Mouse (Mus musculus) left cerebral cortex, postnatal 25 days (tissue): ENCODE results near the gene Nfyc. TPM values are rescaled to one million over a fixed set of nuclear protein-coding genes. Genes with fewer than 3 reads are reported as not detected.

ENCODE experiments used
- DNase-seq, 2 experiments: peaks; one replicate each; pipeline ENCODE4 v3.0.0; 2022; ENCODE audit warnings: low spot score in 2 of 2, mixed read lengths in 1 of 2
- intact Hi-C: fragments of 180-260 bp; cut with DNase I; formaldehyde crosslinking; loops from one replicate; pipeline ENCODE4 v1.15.1; 2025
- total RNA-seq, 2 experiments: library from RNA; stranded (reverse); gene quantifications; 2 replicates each; pipeline ENCODE4 v1.2.3; 2021

The Nfyc gene
- total RNA-seq, result 10 to 100 TPM; 44.0 to 47.9 TPM

DNA sequence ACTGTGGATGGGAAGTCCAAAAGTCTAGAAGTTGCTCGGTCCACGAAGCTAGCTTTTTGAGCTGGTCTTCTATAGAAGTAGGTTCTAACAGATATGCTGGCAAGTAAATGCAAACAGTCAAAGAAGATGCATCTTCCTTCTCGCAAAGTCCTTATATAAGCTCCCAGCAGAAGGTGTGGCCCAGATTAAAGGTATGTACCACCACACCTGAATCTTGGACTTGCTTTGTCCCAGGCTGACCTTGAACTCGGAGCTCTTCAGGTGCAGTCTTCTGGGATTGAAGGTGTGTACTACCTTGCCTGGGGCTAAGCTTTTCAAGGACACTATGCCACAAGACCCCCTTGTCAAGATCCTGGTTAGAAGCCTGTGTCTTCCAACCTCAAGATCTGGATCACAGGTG lies at the start of gene Nfyc:
TSS of gene Nfyc (minus strand) at position 101 of the 400 bp plus-strand sequence.
- DNase-seq, result no peak
- intact Hi-C loops, result no loop called here

DNA sequence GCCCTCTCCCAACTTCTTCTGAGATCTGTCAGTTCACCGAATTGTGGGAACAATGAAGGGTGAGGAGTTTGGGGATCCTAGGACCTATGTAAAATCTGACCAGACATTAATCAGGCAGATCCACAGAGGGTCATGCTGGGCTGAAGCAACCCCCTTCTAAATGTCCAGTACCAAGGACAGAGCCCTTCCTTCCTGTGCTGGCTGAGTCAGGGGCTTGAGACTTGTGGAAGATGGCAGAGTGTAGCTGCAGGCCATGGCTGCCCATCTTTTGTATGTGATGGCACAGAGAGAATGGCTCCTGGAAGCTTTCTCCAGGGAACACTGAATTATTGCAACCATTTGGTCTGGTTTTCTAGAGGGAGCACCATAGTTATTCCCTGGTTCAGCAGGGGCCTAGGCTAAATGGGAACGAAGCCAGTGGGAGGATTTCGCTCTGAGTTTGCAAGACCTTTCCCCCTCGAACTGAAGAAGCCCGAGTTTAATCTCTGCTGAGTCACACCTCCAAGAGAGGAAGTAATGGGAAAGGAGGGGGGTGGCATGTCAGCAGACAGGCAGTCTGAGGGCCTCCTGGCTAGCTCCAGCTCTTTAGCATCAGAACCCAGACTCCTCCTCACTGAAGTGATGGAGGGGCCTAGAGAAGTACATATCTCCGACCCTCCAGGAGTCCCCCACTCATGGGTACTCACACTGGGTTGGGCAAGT lies 49.5 kb upstream of the Nfyc start:
- DNase-seq, result peak in 1 of 2 experiments; percentile 67

GRCm38 (mm10) chr4:120879386-120879785 lies 48.0 kb upstream of the Nfyc start:
- intact Hi-C loops, result no loop called here
- DNase-seq, result no peak

More for the DNA sequence above, 49.5 kb upstream of the Nfyc start:
- intact Hi-C loops, result no loop called here

DNA sequence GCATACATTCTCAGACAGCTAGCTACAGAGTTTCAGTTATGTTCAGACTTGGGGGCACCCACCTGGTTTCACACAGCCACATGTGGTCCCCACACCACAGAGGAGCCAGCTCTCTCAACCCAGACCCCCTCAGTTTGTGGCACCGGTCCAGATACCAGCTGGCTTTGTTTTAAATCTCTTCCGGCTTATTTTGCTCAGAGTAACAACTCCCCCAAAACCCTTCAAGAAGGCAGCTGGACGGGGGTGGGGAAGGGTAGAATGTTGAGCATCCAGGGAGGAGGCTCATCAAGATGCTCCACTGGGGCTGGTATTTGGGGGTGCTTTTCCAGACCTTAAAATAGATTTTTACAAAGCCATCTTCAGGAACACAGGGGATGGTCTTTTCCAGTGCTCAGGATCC lies 47.4 kb upstream of the Nfyc start:
- peak in 1 of 2 experiments; percentile 84 for DNase-seq
- intact Hi-C loops, result no loop called here

DNA sequence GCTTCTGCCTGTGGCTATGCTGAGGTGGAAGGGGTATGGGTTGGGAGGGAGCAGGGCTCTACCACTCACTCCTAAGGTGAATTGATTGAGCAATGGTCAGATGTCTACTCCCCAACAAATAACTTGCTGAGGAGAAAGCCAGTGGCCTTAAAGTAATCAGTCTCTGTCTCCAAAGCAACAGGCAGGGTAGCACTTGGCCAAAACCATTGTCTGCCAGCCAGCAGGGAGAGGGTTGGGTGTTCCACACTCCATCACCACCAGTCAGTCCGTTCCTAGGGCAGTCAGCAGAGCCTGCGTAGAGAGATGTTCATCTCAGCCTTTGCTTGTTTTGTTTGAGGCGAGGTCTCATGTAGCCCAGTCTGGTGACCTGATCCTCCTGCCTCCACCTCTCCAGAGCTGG lies 44.6 kb upstream of the Nfyc start:
- no peak for DNase-seq
- intact Hi-C loops, result no loop called here

DNA sequence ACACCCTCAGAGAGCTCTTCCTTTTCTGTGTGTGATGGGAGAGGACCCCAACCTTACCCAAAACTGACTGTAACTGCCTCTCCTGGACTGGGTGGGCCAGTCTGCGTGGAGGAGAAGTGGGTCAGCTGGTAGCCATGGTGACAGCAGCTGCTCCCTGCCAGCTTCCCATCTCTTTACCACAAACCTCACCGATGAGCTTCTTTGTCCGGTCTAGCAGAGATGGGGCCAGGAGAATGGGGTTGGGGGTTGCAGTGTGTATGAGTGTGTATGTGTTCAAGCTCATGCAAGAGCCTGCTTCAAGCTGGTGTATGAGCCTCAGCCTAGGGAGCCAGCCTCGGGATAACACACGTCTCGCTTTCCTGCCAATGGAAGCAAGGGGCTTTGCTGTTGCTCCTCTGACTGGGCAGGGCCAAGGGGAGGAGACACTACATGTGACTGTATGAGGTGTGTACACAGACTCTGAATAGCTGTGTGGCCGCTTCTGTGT lies 38.9 kb upstream of the Nfyc start:
- DNase-seq, result no peak
- intact Hi-C loops, result no loop called here

DNA sequence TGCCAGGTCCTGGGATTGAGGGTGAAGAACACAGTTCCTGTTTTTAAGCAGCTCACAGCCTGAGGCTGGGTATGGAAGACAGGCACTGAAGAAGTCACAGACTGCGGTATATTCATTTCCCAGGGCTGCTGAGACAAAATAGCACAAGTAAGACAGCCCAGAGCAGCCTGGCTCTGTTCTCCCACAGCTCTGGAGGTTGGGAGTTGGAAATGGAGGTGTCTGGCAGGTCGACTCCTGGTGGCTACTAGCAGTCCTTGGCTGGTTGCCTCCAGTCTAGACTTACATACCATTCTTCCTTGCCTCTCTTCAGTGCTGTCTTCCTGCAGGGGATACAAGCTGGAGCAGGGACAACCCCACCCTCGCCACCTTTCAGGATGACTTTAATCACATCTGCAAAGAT lies 37.6 kb upstream of the Nfyc start:
- intact Hi-C loops, result no loop called here
- no peak for DNase-seq

GRCm38 (mm10) chr4:120868246-120868645 lies 36.9 kb upstream of the Nfyc start:
- intact Hi-C loops, result no loop called here
- DNase-seq, result no peak

DNA sequence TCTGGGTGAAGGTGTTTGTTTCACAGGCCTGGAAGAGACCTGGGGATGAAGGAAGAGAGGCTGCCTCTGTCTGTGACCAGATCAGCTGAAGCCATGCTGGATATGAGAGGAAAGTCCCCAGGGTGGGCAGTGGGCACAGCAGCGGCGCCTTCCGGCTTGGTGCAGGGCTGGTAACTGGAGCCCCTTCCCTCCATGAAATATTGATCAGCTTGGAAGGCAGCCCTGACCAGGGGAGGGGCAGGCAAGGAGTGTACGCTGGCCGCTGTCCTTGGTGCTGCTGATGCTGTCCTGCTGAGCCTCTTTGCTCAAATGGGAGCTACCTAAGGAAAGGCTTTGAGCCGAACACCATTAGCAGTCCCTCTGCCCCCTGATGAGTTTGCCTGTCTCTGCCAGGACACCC lies 34.8 kb upstream of the Nfyc start:
- no peak for DNase-seq
- intact Hi-C loops, result no loop called here

DNA sequence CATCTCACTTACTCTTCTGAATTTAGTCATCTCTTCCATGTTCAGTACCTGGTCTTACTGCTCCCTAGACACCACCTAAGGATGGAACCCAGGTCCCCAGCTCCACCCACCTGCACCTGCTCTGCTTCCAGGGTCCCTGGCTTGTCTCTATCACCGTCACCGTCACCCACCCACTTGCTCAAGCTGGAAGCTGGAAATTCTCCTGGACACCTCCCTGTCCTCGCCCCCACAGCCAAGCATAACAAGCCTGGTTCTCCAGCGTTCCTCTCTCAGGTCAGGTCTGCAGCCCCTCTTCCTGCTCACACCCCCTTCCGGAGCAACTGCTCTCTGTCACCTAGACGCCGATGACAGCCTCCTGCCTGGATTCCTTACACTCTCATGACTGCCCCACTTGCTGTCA lies 28.5 kb upstream of the Nfyc start:
- intact Hi-C loops, result no loop called here
- peak in 1 of 2 experiments; percentile 93 for DNase-seq

DNA sequence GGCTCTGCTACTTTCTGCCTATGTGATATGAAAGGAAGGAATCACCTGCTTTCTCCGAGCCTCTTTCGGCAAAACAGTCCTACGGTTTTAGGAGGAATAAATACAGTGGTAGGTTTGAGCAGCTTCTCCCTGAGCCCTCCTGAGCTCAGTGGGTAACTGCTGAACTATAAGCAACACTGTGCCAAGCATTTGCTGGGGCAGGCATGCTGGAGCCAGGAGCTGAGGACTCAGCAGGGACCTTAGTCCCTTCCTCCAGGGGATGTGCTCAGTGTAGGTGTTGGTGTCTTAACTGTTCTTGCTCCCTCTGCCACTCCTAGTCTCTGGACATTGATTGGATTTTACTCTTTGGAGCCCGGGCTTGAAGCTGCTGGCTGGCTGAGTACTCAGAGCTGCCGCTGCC lies 25.0 kb upstream of the Nfyc start:
- intact Hi-C loops, result no loop called here
- DNase-seq, result no peak

DNA sequence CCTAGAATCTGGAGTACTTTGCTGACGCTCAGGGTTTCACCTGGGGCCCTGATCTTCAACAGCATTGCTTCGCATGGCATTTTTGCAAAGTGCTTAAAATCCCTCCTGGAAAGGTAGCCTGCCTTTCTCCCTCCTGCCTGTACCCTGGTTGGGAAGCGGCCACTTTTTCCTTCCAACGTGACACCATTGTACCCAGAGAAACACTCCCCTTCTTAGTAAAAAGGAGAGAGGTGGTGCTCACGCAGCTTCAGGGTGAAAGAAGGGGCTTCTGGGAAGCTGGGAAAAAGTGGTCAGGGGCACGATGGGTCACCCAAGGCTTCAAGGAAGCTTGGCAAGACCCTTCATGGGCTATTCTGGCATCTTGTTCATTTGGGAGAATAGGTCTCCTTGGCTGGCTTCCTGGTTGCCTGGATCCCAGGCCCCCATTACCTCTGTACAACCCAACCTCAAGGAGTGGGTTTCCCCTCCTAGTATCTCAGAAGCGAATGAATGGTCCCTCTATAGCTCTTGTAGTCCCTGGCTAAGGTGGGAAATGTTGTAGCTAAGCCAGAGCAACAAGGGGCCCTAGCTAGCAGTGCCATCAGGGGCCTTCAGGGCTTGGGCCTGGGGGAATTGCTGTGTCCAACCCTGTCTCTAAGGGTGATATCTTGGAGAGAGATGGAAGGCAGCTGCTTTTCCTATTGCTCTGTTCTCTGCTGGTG lies 24.1 kb upstream of the Nfyc start:
- intact Hi-C loops, result no loop called here

GRCm38 (mm10) chr4:120854588-120855319 lies 23.4 kb upstream of the Nfyc start, which contains the start of gene Rims3:
Gene Rims3, plus strand, starts transcription at chr4:120854816.
- intact Hi-C loops, result no loop called here
- DNase-seq, result peak; percentile 46 to 65

More for the DNA sequence above, 24.1 kb upstream of the Nfyc start:
- no peak for DNase-seq

- peak; percentile 57 to 78 for DNase-seq
- intact Hi-C loops, result loop anchor here (1.0 kb wide), 2 partner anchors 36 to 58 kb away; no protein-coding TSS in a partner anchor
Observed at GRCm38 (mm10) chr4:120850946-120851345, 19.6 kb upstream of the Nfyc start.

DNA sequence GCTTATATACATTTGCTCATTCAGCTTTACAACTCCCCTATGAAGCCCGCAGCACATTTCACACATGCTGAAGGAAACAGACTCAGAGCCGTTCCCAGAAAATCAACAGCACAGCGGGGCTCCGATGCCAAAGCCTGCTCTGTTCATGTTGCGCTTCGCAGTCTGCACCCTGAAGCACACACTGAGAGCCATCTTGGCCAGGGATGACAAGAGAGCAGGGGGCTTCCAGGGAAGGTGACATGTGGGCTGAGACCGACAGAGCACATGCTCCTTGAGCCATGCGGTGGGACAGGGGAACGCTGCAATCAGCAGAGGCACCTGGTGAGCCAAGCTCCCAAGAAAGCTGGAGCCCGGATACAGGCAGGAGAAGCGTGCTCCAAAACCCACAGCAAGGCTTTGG lies 18.1 kb upstream of the Nfyc start:
- DNase-seq, result no peak

GRCm38 (mm10) chr4:120848909-120849308 lies 17.5 kb upstream of the Nfyc start:
- DNase-seq, result no peak
- intact Hi-C loops, result no loop called here

More for the DNA sequence above, 18.1 kb upstream of the Nfyc start:
- intact Hi-C loops, result no loop called here

- DNase-seq, result no peak
- intact Hi-C loops, result no loop called here
Observed at GRCm38 (mm10) chr4:120845098-120845497, 13.7 kb upstream of the Nfyc start.

- intact Hi-C loops, result no loop called here
Observed at GRCm38 (mm10) chr4:120844423-120845082, 13.2 kb upstream of the Nfyc start.

GRCm38 (mm10) chr4:120841342-120841741 lies 10.0 kb upstream of the Nfyc start:
- intact Hi-C loops, result no loop called here
- no peak for DNase-seq

More at GRCm38 (mm10) chr4:120844423-120845082, 13.2 kb upstream of the Nfyc start:
- DNase-seq, result no peak

- DNase-seq, result no peak
- intact Hi-C loops, result no loop called here
Observed at GRCm38 (mm10) chr4:120830767-120831166, 605 bp downstream of the Nfyc start.
